Mouse (Mus musculus): ENCODE measurements around the gene Golm1. TPM values are rescaled to one million over a fixed set of nuclear protein-coding genes. Genes with fewer than 3 reads are reported as not detected.

The Golm1 gene
- total RNA-seq, 1 experiment from 2014 or later = 7.2 TPM

- DNase-seq = no peak
These were observed 84.9 kb downstream of the Golm1 start for GRCm38 (mm10) chr13:59590691-59591090.

- DNase-seq = no peak
These were observed 85.9 kb downstream of the Golm1 start for GRCm38 (mm10) chr13:59589672-59590071.

- no peak for DNase-seq
These were observed 88.4 kb downstream of the Golm1 start for GRCm38 (mm10) chr13:59587201-59587600.

- DNase-seq = no peak
These were observed 90.0 kb downstream of the Golm1 start for GRCm38 (mm10) chr13:59585648-59586005.

- peak; percentile 100 for DNase-seq
These were observed 90.5 kb downstream of the Golm1 start, which contains the start of the genes Agtpbp1 and Naa35 for GRCm38 (mm10) chr13:59584947-59585647. TSS of gene Agtpbp1 (minus strand) at chr13:59585227. TSS of gene Naa35 (plus strand) at chr13:59585259.

Other genes starting within 250 kb of the Golm1 start
- gene Agtpbp1, start 90.6 kb downstream of the Golm1 start, total RNA-seq (2021) = 38.4 and 38.7 TPM in 2 replicates
- 63.1 and 68.0 TPM in 2 replicates for gene Naa35, start 90.6 kb downstream of the Golm1 start, total RNA-seq (2021)
- gene 4921517D22Rik, start 18.3 kb upstream of the Golm1 start, total RNA-seq (2021) = not detected in 2 replicates
- gene Spata31d1a, start 34.5 kb upstream of the Golm1 start, total RNA-seq (2021) = not detected in 2 replicates
- not detected in 2 replicates for gene Spata31d1b, start 36.5 kb upstream of the Golm1 start, total RNA-seq (2021)
- not detected in 2 replicates for gene Spata31d1d, start 55.9 kb upstream of the Golm1 start, total RNA-seq (2021)
- not detected in 2 replicates for gene 1700014D04Rik, start 70.9 kb upstream of the Golm1 start, total RNA-seq (2021)
- gene Isca1, start 94.0 kb upstream of the Golm1 start, total RNA-seq (2021) = 82.8 and 99.6 TPM in 2 replicates
- gene Gm49354, start 106.4 kb upstream of the Golm1 start, total RNA-seq (2021) = not detected in 2 replicates
- 59.2 and 76.0 TPM in 2 replicates for gene Tut7, start 147.3 kb upstream of the Golm1 start, total RNA-seq (2021)